Mouse (Mus musculus): ENCODE data around the gene Ak5. TPM values are rescaled to one million over a fixed set of nuclear protein-coding genes. Genes with fewer than 3 reads are reported as not detected.
"Not testable (repeated sequence)": the region's sequence is repeated elsewhere in the genome, so short reads cannot be mapped to it uniquely, and the experiment has no call there.

Gene Ak5
- polyA plus RNA-seq, 1 experiment, result not detected

DNA sequence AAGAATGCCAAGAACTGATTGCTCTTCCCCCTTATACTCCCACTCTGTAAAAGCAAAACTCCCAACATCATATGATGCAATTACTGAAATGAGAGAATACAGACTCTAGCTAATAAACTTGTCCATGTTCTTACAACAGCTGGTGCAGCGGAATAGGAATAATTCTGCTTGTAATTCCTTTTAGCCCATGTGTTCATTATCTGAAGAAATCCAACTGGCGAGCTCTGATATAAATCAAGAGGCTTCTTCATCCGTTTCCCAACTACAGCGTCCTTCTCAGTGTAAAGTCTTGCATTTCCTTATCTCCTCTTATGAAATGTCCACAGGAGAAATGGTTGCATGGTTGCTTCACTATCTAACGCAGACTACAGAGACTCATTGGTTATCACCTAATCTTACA, 59.1 kb downstream of the Ak5 start:
- Histone ChIP-seq H3K4me3 (replicated peaks; ENCODE audit: control insufficient read depth, low read depth, low read length) (no peak overlapping the region), H3K4me1 (ENCODE audit: control insufficient read depth, insufficient read depth, low read length) (no peaks in the 10 kb centered on the region), H3K27ac (ENCODE audit: control insufficient read depth, insufficient read depth, low read depth, low read length, poor library complexity) (no peak overlapping the region)
- WGBS, result 69% methylated on average over 5 of the region's 5 CpGs
- TF ChIP-seq CTCF (IDR thresholded peaks at IDR 0.05; ENCODE audit: control insufficient read depth, insufficient read depth, low read length) (no peak), POLR2A (IDR thresholded peaks at IDR 0.05; ENCODE audit: borderline replicate concordance, control insufficient read depth, low read depth, low read length) (no peak)

DNA sequence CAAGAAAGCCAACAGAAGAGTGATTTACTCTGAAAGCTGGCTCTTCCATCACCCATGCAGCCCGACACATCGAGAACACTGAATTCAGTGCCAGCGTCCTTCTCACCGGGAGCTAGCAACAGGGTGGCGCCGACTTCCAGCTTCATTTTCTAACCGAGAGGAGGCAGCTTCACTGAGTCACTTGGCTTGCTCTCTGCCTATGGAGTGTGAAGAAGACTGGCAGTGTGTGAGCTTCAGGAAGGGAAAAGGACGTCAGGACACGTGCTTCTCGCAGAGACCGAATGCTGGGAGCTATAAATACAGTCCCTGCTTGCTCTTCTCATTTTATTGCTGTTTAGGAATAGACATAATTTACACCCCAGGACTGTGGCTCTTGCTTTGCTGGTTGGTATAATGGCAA, 62.3 kb downstream of the Ak5 start:
- WGBS, result 79% methylated on average over 11 of the region's 11 CpGs
- Histone ChIP-seq H3K27ac (ENCODE audit: control insufficient read depth, insufficient read depth, low read depth, low read length, poor library complexity) (no peak overlapping the region), H3K4me3 (replicated peaks; ENCODE audit: control insufficient read depth, low read depth, low read length) (no peak overlapping the region), H3K4me1 (ENCODE audit: control insufficient read depth, insufficient read depth, low read length) (no peaks in the 10 kb centered on the region)
- TF ChIP-seq CTCF (IDR thresholded peaks at IDR 0.05; ENCODE audit: control insufficient read depth, insufficient read depth, low read length) (no peak), POLR2A (IDR thresholded peaks at IDR 0.05; ENCODE audit: borderline replicate concordance, control insufficient read depth, low read depth, low read length) (no peak)

DNA sequence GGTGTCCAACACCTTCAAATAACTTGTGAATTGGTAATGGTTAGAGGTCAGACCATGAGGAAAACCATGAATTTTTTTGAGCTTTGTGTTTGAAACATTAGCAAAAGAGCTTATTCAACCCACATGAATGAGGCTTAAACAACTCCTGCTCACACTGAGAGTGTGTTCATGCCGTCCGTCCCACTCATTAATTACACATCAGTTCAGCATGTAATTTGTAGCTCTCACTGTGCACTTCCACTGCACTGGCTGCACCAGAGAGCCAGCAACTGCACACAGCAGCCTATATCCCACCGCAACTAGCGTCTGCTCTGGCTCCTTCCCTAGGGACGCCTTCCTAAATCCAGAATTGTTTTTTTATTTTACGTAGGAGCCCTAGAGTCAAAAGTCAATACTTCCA, 68.5 kb downstream of the Ak5 start:
- 90% methylated on average over 6 of the region's 6 CpGs for WGBS
- Histone ChIP-seq H3K27ac (ENCODE audit: control insufficient read depth, insufficient read depth, low read depth, low read length, poor library complexity) (no peak overlapping the region), H3K4me3 (replicated peaks; ENCODE audit: control insufficient read depth, low read depth, low read length) (no peak overlapping the region), H3K4me1 (ENCODE audit: control insufficient read depth, insufficient read depth, low read length) (no peaks in the 10 kb centered on the region)
- TF ChIP-seq POLR2A (IDR thresholded peaks at IDR 0.05; ENCODE audit: borderline replicate concordance, control insufficient read depth, low read depth, low read length) (no peak), CTCF (IDR thresholded peaks at IDR 0.05; ENCODE audit: control insufficient read depth, insufficient read depth, low read length) (no peak)

DNA sequence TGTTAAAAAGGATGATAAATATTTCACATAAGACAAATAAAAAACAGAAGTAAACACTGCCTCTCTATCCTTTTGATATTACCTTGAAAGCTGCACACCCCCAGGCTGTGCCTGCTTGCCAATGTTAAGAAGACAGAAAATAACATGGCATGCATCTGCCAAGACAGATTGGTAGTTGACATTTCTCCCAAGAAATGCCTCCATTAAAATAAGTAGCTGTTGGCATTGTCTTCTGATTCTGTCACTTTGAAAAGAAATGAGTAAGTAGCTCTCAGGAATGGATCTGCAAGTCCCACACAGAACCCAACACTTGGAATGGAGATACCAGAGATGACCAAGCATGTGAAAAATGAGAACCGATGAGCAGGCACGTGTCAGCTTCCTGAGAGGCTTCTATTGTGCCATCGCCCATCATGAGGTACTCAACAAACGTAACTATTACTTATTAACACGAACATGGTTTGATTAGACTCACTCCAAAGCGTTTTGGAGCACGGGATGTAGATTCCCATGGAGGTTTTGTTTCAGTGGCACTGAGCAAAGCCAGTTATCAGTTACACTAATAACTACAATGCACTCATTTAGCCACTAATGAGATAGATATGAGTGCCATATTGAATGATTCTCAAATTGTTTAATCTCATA, 71.6 kb downstream of the Ak5 start:
- WGBS, result 76% methylated on average over 7 of the region's 7 CpGs
- no peak overlapping the region for H3K4me3 ChIP-seq (replicated peaks; ENCODE audit: control insufficient read depth, low read depth, low read length)
- no peaks in the 10 kb centered on the region for H3K4me1 ChIP-seq (ENCODE audit: control insufficient read depth, insufficient read depth, low read length)

DNA sequence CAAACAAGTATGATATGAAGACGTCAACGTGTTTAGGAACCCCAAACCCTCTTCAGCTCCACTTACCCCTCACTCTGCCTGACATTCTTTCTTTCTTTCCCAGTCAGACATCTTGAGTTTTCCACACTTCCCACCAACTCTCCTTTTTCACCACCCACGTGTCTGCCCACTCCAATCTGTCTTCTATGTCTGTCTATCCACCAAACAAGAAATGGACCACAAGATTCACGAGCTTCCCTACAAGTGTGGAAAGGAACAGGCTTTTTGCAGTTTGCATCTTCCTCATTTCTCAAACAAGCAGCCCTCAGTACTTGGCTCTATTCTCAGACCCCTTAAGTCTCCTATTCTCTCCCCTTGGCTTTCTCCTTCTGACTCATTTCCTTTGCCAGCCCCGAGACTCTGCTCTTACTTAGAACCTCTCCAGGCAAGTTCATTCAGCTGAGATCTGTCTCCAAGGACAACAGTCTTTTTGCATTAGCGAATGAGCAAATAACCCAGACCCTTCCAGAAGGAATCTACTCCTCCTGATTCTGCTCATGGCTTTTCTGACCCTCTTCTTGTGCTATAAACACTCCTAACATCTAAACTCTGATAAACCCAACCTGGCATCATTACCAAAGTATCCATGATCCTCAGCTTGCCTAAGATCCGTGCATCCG, 75.3 kb downstream of the Ak5 start:
- no peaks in the 10 kb centered on the region for H3K4me1 ChIP-seq (ENCODE audit: control insufficient read depth, insufficient read depth, low read length)
- TF ChIP-seq POLR2A (IDR thresholded peaks at IDR 0.05; ENCODE audit: borderline replicate concordance, control insufficient read depth, low read depth, low read length) (no peak), CTCF (IDR thresholded peaks at IDR 0.05; ENCODE audit: control insufficient read depth, insufficient read depth, low read length) (no peak)
- WGBS, result 48% methylated on average over 8 of the region's 8 CpGs
- no peak overlapping the region for H3K4me3 ChIP-seq (replicated peaks; ENCODE audit: control insufficient read depth, low read depth, low read length)
- no peak overlapping the region for H3K27ac ChIP-seq (ENCODE audit: control insufficient read depth, insufficient read depth, low read depth, low read length, poor library complexity)

More for the DNA sequence above, 71.6 kb downstream of the Ak5 start:
- H3K27ac ChIP-seq (ENCODE audit: control insufficient read depth, insufficient read depth, low read depth, low read length, poor library complexity), result no peak overlapping the region
- TF ChIP-seq CTCF (IDR thresholded peaks at IDR 0.05; ENCODE audit: control insufficient read depth, insufficient read depth, low read length) (no peak), POLR2A (IDR thresholded peaks at IDR 0.05; ENCODE audit: borderline replicate concordance, control insufficient read depth, low read depth, low read length) (no peak)

DNA sequence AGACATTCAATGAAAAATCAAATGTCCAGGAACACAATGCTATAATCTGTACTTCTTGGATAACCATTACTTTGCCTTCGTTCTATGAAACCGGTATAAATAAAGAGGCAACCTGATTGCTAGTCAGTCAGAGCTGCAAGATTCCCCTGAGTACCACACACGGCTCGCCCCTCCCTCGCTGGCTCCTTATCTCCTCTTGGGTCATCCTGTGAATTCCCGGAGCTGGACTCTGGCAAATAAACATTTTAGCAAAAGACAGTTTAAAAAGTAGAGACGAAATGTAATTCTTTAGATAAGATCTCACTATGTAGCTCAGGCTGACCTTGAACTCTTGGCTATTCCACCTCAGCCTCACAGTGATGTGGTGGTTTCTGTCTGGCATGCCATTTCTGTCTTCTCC, 77.7 kb downstream of the Ak5 start:
- H3K4me1 ChIP-seq (ENCODE audit: control insufficient read depth, insufficient read depth, low read length), result no peaks in the 10 kb centered on the region
- no peak overlapping the region for H3K4me3 ChIP-seq (replicated peaks; ENCODE audit: control insufficient read depth, low read depth, low read length)
- no peak overlapping the region for H3K27ac ChIP-seq (ENCODE audit: control insufficient read depth, insufficient read depth, low read depth, low read length, poor library complexity)
- WGBS, result 79% methylated on average over 7 of the region's 7 CpGs
- no peak for TF ChIP-seq CTCF (IDR thresholded peaks at IDR 0.05; ENCODE audit: control insufficient read depth, insufficient read depth, low read length)
- TF ChIP-seq POLR2A (IDR thresholded peaks at IDR 0.05; ENCODE audit: borderline replicate concordance, control insufficient read depth, low read depth, low read length), result no peak

DNA sequence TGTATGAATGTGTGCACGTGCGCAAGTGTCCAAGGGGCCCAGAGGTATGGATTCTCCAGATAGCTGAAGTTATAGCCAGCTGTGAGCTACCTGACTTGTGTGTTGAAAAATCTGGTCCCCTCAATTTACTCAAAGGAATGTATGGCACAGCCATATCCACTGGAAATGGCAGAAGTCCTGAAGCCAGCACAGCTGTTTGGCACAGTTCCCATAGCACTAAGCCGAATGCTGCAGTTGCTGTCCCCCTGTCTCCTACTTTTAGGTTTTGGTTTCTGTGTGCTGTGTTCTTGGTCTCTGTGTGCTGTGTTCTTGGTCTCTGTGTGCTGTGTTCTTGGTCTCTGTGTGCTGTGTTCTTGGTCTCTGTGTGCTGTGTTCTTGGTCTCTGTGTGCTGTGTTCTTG, 79.1 kb downstream of the Ak5 start:
- H3K4me3 ChIP-seq (replicated peaks; ENCODE audit: control insufficient read depth, low read depth, low read length); H3K27ac ChIP-seq (ENCODE audit: control insufficient read depth, insufficient read depth, low read depth, low read length, poor library complexity); H3K4me1 ChIP-seq (ENCODE audit: control insufficient read depth, insufficient read depth, low read length): not testable (repeated sequence)
- WGBS, result 84% methylated on average over 3 of the region's 3 CpGs

DNA sequence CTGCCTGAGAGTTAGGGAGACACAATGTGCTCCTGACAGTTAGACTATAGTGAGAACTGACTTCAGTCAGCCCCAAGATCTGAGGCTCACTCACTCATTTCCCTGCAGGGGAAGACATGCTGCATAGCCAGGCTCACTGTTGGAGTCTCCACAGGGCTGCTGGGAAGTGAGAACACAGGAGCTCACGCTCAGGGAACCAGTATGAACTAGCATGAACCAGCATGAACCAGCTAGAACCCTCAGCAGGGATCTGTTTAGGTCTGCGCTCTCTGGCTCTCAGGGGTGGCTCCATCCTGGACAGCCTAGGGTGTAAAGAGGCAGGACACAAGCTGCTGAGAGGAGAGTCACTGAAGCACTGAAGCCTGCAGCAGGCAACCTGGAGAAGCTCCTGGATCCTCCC, 81.2 kb downstream of the Ak5 start:
- no peak overlapping the region for H3K27ac ChIP-seq (ENCODE audit: control insufficient read depth, insufficient read depth, low read depth, low read length, poor library complexity)
- H3K4me1 ChIP-seq (ENCODE audit: control insufficient read depth, insufficient read depth, low read length), result no peaks in the 10 kb centered on the region
- TF ChIP-seq POLR2A (IDR thresholded peaks at IDR 0.05; ENCODE audit: borderline replicate concordance, control insufficient read depth, low read depth, low read length) (no peak), CTCF (IDR thresholded peaks at IDR 0.05; ENCODE audit: control insufficient read depth, insufficient read depth, low read length) (no peak)
- no peak overlapping the region for H3K4me3 ChIP-seq (replicated peaks; ENCODE audit: control insufficient read depth, low read depth, low read length)
- 76% methylated on average over 2 of the region's 2 CpGs for WGBS

DNA sequence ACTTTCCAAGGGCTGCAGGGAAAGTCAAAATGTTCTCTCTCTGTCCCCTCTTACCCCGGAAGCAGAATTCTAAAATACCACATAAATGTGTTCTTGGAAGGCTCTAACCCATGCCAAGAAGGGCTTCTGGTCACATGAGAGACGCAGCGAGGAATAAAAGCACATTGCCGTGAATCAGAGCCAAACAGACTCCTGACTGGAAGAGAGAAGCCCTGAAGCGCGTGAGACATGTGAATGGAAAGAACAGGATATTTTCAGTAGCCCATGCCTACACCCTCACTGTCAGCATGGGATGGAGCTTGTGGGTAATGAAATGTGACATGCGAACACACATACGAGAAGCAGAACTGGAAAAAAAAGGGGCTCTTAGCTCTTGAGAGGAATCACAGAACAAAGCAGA, 82.0 kb downstream of the Ak5 start:
- TF ChIP-seq CTCF (IDR thresholded peaks at IDR 0.05; ENCODE audit: control insufficient read depth, insufficient read depth, low read length) (no peak), POLR2A (IDR thresholded peaks at IDR 0.05; ENCODE audit: borderline replicate concordance, control insufficient read depth, low read depth, low read length) (no peak)
- 79% methylated on average over 8 of the region's 8 CpGs for WGBS
- H3K27ac ChIP-seq (ENCODE audit: control insufficient read depth, insufficient read depth, low read depth, low read length, poor library complexity), result no peak overlapping the region
- H3K4me1 ChIP-seq (ENCODE audit: control insufficient read depth, insufficient read depth, low read length), result no peaks in the 10 kb centered on the region
- H3K4me3 ChIP-seq (replicated peaks; ENCODE audit: control insufficient read depth, low read depth, low read length), result no peak overlapping the region
